Mouse (Mus musculus) liver, embryonic 15.5 days (tissue): Measurements from ENCODE around the gene Psmd9. TPM values are rescaled to one million over a fixed set of nuclear protein-coding genes. Genes with fewer than 3 reads are reported as not detected.

Experiments used
- ATAC-seq: fragments of 200-750 bp; cut with Nextera tagmentation; 2 replicates; pipeline ENCODE4 v1.8.0; 2017; ENCODE audit warnings: moderate number of reproducible peaks, mild to moderate bottlenecking, moderate library complexity; ENCODE audit not compliant: insufficient read depth
- H3K27ac ChIP-seq: fragments of 300-500 bp; sonication (generic); replicated peaks from 2 replicates; pipeline ENCODE4 v1.5.1; 2015; ENCODE audit warnings: mild to moderate bottlenecking, inconsistent platforms
- H3K27me3 ChIP-seq: fragments of 300-500 bp; sonication (generic); 2 replicates; pipeline ENCODE4 v1.6.1; 2015; ENCODE audit warnings: mild to moderate bottlenecking, inconsistent platforms
- H3K36me3 ChIP-seq: fragments of 300-500 bp; sonication (generic); replicated peaks from 2 replicates; pipeline ENCODE4 v1.6.1; 2015; ENCODE audit warnings: moderate library complexity, mild to moderate bottlenecking, inconsistent platforms
- H3K4me1 ChIP-seq: fragments of 300-500 bp; sonication (generic); replicated peaks from 2 replicates; pipeline ENCODE4 v1.6.1; 2015; ENCODE audit warnings: inconsistent platforms
- H3K4me2 ChIP-seq: fragments of 300-500 bp; sonication (generic); 2 replicates; pipeline ENCODE4 v1.6.1; 2015; ENCODE audit warnings: moderate library complexity, mild to moderate bottlenecking, inconsistent platforms
- H3K4me3 ChIP-seq: fragments of 300-500 bp; sonication (generic); replicated peaks from 2 replicates; pipeline ENCODE4 v1.5.1; 2015; ENCODE audit warnings: mild to moderate bottlenecking, inconsistent platforms
- H3K9ac ChIP-seq: fragments of 300-500 bp; sonication (generic); 2 replicates; pipeline ENCODE4 v1.6.1; 2015; ENCODE audit warnings: moderate library complexity, mild to moderate bottlenecking, inconsistent platforms
- H3K9me3 ChIP-seq: fragments of 300-500 bp; sonication (generic); replicated peaks from 2 replicates; pipeline ENCODE4 v1.6.1; 2016; ENCODE audit warnings: inconsistent platforms
- WGBS: fragments of 180-500 bp; shearing (Covaris S2); methylation state at CpG from one replicate; pipeline ENCODE4 v1.1.7; 2015; ENCODE audit warnings: mixed read lengths; ENCODE audit not compliant: insufficient replicate concordance; 5-methylcytosine and 5-hydroxymethylcytosine counted together
- polyA plus RNA-seq: library from polyadenylated mRNA; unstranded; fragments of >200 nt; fragmentation: Nextera tagmentation; extraction: Ambion mirVana; gene quantifications from 2 replicates; pipeline ENCODE4 v1.2.1, GENCODE M21; 2015

The Psmd9 gene
- polyA plus RNA-seq, 1 experiment from 2014 or later, result 70.1 TPM

DNA sequence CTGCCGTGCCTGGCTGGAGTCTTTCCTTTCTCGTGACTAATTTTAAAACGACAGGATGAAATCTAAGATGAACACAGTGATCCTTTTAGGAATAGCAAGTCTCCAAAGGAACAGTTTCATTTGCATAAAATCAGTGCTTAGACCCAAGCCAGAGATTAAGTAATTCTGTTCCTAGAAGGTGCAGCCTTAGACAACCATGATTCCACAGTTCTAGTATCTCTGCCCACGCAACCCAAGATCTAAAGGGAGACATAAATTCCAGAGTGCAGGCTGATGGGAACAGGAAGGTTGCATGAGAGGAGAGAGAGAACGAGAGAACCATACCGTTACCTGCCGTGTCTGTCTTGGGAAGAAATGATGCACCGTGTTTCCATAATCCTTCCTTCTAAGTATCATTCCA, 91.5 kb downstream of the Psmd9 start:
- H3K27me3 ChIP-seq, result peaks cover 11% of the 10 kb centered on the region
- no peaks in the 10 kb centered on the region for H3K36me3 ChIP-seq
- no peak overlapping the region for H3K4me2 ChIP-seq
- no peaks in the 10 kb centered on the region for H3K9me3 ChIP-seq
- H3K9ac ChIP-seq, result no peak overlapping the region
- H3K4me1 ChIP-seq, result peaks cover 6% of the 10 kb centered on the region; the same call in 1 of the 2 replicates
- no peak for ATAC-seq
- WGBS, result 72% methylated on average over 8 of the region's 8 CpGs
- no peak overlapping the region for H3K27ac ChIP-seq
- H3K4me3 ChIP-seq, result no peak overlapping the region

DNA sequence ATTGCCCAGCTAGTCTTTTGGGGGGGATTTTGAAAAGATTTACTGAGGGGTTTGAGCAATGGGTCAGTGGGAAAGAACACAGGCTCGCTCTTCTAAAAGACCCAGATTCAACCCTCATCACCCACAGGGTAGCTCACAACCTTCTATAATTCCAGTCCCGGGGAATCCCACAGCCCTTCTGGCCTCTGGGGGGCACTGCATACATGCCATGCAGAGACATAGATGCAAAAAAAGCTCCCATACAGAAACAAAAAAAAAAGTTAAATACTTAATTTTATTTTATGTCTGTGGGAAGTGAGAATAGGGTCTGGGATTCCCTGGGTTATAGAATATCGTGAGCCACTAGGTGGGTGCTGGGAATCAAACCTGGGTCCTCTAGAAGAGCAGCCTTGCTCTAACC, 97.7 kb downstream of the Psmd9 start:
- no peak for ATAC-seq
- Histone ChIP-seq H3K27ac (no peak overlapping the region), H3K27me3 (no peaks in the 10 kb centered on the region), H3K4me3 (no peak overlapping the region), H3K36me3 (no peaks in the 10 kb centered on the region), H3K9me3 (no peaks in the 10 kb centered on the region), H3K4me2 (no peak overlapping the region), H3K4me1 (no peaks in the 10 kb centered on the region), H3K9ac (no peak overlapping the region)
- WGBS, result 61% methylated on average over 3 of the region's 3 CpGs

DNA sequence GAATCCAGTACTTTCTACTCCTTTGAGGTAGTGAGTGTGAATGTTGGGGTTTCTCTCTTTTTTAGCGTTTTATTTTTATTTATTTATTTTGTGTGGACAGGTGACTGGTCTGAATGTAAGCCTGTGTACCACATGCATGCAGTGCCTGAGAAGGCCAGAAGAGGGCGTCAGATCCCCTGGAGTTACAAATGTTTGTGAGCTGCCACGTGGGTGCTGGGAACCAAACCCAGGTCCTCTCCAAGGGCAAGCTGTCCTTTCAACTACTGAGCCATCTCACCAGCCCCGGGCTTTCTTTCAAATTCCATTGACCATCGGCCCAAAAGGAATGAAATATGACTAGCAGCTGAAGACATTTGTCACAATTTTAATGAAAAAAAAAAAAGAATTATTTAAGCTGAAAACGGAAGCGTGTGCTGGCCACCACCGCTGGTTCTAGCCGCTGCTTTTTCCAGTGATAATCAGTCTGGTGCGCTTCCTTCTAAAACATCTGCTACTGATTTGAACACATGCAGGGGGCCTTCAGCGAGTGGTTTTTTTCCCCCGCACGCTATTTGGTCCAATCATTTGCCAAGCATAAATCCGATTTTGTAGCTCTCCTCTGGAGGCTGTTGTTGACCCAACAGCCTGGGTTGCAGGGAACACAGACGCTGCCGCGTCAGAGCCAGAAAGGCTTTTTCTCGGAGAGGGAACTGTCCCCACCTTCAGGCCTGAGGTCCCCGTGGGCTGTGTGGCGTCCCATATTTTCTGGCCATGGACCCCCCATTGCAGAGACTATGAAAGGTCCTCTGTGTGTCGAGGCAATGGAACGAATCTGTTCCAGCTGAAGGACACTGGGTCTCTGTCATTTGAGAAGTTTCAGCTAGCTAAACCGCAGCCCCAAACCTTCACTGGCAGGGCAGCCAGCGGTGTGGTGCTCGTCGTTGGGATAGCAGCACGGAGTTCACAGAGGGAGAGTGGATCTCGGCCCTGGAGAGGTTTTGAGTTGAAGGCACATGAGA, 99.6 kb downstream of the Psmd9 start:
- ATAC-seq, result no peak
- H3K9me3 ChIP-seq, result no peaks in the 10 kb centered on the region
- H3K9ac ChIP-seq, result no peak overlapping the region
- no peak overlapping the region for H3K4me2 ChIP-seq
- no peaks in the 10 kb centered on the region for H3K27me3 ChIP-seq
- whole genome bisulfite sequencing, result 79% methylated on average over 28 of the region's 28 CpGs
- H3K4me1 ChIP-seq, result no peaks in the 10 kb centered on the region
- no peaks in the 10 kb centered on the region for H3K36me3 ChIP-seq
- no peak overlapping the region for H3K27ac ChIP-seq
- H3K4me3 ChIP-seq, result no peak overlapping the region

DNA sequence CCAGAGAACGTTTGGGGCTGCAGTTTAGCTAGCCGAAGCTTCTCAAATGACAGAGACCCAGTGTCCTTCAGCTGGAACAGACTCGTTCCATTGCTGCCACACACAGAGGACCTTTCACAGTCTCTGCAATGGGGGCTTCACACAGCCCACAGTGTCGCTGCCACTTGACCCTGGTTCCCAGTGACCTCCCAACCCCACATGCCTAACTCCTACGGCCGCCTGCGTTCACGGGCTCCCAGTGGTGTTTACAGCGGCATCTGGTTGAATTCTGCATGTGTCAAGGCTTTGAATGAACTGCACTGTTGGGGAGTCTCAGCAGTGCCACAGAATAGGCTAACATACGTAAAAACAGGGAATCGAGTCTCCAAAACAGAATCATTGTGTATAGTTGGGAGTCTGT, 101.7 kb downstream of the Psmd9 start:
- Histone ChIP-seq H3K36me3 (no peaks in the 10 kb centered on the region), H3K9ac (no peak overlapping the region), H3K4me2 (no peak overlapping the region), H3K9me3 (no peaks in the 10 kb centered on the region), H3K4me3 (no peak overlapping the region), H3K27ac (no peak overlapping the region), H3K4me1 (no peaks in the 10 kb centered on the region), H3K27me3 (no peaks in the 10 kb centered on the region)
- no peak for ATAC-seq
- WGBS, result 77% methylated on average over 11 of the region's 11 CpGs

DNA sequence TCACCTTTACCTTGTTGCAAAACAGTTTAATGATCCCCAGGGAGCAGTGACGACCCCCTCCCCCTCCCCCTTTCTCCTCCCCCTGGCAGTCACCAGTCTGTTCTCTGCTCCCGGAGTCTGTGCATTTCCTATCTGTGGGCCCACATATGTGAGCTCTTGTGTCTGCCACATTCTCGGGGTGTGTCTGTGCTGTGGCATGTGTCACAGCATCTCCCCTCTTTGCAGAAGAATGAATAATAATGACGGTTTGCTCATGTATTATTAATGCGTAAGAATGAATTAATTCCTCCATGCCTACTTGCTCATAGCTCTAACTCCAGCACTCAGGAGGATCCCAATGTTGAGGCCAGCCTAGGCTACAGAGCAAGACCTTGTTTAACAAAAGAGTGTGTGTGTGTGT, 103.7 kb downstream of the Psmd9 start:
- H3K27ac ChIP-seq, result no peak overlapping the region
- no peaks in the 10 kb centered on the region for H3K9me3 ChIP-seq
- H3K27me3 ChIP-seq, result no peaks in the 10 kb centered on the region
- no peaks in the 10 kb centered on the region for H3K4me1 ChIP-seq
- WGBS, result 65% methylated on average over 5 of the region's 5 CpGs
- H3K9ac ChIP-seq, result no peak overlapping the region
- H3K4me3 ChIP-seq, result no peak overlapping the region
- H3K4me2 ChIP-seq, result no peak overlapping the region
- H3K36me3 ChIP-seq, result no peaks in the 10 kb centered on the region
- ATAC-seq, result no peak

DNA sequence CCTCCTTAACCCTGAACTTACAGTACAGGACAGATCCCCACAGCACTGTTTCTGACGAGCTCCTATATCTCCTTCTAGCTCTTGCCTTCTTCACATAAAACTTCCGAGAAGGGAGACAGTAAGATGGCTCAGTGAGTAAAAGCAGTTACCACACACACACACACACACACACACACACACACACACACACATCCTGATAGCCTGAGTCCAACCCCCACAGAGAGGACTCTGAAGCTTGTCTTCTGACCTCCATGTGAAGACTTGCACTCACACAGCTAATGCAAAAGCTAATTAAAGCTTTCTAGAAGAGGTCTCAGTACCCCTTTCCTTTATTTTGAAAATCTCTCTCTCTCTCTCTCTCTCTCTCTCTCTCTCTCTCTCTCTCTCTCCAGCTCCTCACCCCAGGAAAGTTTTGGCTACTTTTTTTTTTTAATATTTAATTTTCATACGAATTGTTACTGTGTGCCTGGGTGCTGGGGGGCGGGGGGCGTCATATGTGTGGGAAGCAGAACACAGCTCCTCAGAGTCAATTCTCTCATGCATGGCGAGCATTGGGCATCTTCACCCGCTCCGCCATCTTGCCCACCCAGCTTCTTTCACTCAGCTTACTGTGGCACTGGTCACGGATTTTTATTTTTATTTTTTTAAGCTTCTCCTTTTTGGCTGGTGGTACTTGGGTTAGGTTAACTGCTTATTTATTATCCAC, 107.6 kb downstream of the Psmd9 start:
- ATAC-seq, result no peak
- no peak overlapping the region for H3K9ac ChIP-seq
- 63% methylated on average over 9 of the region's 9 CpGs for WGBS

DNA sequence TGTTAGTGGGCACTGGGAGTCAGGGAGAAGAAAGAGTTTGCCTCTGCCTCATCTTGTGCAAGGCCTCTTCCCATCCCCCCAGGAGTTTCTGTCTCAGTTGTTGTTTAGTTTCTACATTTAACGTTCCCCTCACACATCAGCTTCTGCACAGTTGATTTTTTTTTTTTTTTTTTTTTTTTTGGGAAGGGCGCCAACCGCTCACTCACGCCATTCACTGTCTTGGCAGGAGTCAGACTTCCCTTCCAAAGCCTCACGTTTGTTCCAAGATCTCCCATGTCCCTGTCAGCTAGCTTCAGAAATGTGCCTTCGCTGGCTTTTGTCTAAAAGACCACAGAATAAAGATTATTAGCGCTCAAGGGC, 108.1 kb downstream of the Psmd9 start:
- H3K4me1 ChIP-seq, result no peaks in the 10 kb centered on the region
- H3K27ac ChIP-seq, result no peak overlapping the region
- 60% methylated on average over 7 of the region's 7 CpGs for WGBS
- H3K4me3 ChIP-seq, result no peak overlapping the region
- no peaks in the 10 kb centered on the region for H3K9me3 ChIP-seq
- H3K9ac ChIP-seq, result no peak overlapping the region
- no peak overlapping the region for H3K4me2 ChIP-seq
- no peaks in the 10 kb centered on the region for H3K27me3 ChIP-seq
- no peaks in the 10 kb centered on the region for H3K36me3 ChIP-seq
- ATAC-seq, result no peak

More for the DNA sequence above, 107.6 kb downstream of the Psmd9 start:
- Histone ChIP-seq H3K36me3 (no peaks in the 10 kb centered on the region), H3K4me1 (no peaks in the 10 kb centered on the region), H3K27ac (no peak overlapping the region), H3K4me2 (no peak overlapping the region), H3K27me3 (no peaks in the 10 kb centered on the region), H3K9me3 (no peaks in the 10 kb centered on the region), H3K4me3 (no peak overlapping the region)

DNA sequence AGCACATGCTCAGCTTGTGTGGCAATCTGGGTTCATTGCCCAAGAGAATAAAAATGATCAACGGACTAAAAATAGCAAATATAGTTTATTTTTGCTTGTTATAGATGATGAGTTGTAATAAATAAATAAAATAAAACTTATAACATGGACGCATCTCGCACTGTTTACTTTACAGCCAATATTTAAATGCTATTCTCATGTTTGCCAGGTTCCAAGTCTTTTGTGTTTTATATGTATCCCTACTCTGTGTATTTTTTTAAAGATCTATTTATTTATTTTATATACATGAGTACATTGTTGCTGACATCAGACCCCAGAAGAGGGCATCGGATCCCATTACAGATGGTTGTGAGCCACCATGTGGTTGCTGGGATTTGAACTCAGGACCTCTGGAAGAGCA, 108.5 kb downstream of the Psmd9 start:
- Histone ChIP-seq H3K4me2 (no peak overlapping the region), H3K27ac (no peak overlapping the region), H3K9me3 (no peaks in the 10 kb centered on the region), H3K4me3 (no peak overlapping the region), H3K36me3 (no peaks in the 10 kb centered on the region), H3K27me3 (no peaks in the 10 kb centered on the region), H3K9ac (no peak overlapping the region), H3K4me1 (no peaks in the 10 kb centered on the region)
- no peak for ATAC-seq
- 73% methylated on average over 4 of the region's 4 CpGs for WGBS

DNA sequence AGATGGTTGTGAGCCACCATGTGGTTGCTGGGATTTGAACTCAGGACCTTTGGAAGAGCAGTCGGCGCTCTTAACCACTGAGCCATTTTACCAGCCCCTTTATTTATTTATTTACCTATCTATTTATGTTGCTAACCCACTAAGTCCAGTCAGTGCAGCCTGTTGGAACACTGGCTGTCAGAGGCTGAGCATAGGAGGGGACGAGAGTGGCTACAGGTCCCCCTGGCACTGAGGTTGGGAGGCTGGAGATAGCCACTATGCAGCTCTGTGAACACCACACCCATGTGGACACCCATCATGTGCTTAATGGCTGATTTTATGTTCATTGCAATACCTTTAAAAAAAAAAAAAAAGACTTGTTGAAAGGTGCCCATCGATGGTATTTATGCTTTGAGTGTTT, 110.0 kb downstream of the Psmd9 start:
- no peak overlapping the region for H3K4me3 ChIP-seq
- H3K9me3 ChIP-seq, result no peaks in the 10 kb centered on the region
- H3K27ac ChIP-seq, result no peak overlapping the region
- no peak overlapping the region for H3K9ac ChIP-seq
- no peak for ATAC-seq
- 79% methylated on average over 4 of the region's 4 CpGs for whole genome bisulfite sequencing
- H3K4me1 ChIP-seq, result no peaks in the 10 kb centered on the region
- H3K36me3 ChIP-seq, result no peaks in the 10 kb centered on the region
- no peaks in the 10 kb centered on the region for H3K27me3 ChIP-seq
- H3K4me2 ChIP-seq, result no peak overlapping the region

DNA sequence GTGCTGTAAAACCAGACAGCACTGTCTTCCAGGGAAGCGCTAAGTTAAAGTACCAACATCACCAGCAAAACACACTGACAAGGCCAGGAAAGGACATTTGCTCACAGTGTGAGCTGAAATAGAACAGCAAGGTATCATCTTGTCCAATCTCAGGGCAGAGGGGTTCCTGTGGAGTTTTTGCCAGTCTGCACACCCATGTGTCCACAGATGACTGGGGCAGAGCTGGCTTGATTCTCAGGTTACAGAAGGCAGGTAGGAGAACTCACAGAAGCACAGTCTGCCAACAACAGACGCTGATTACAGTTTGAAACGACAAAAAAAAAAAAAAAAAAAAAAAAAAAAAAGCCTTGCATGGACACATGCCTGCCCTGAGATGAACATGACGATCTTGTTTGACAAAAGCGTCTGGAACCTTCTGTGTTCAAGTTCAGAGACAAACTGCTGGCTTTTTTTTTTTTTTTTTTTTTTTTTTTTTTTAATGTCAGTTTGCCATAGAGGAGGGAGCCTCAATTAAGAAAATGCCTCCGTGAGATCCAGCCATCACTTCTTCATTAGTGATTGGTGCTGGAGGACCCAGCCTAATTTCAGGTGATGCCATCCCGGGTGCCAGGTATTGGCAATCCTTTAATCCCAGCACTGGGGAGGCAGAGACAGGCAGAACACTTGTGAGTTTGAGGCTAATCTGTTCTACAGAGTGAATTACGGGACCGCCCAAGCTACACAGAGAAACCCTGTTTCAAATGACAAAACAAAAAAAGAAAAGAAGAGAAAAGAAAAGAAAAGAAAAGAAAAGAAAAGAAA, 112.3 kb downstream of the Psmd9 start:
- H3K9me3 ChIP-seq, result no peaks in the 10 kb centered on the region
- no peaks in the 10 kb centered on the region for H3K27me3 ChIP-seq
- ATAC-seq, result no peak
- no peaks in the 10 kb centered on the region for H3K36me3 ChIP-seq
- no peak overlapping the region for H3K4me3 ChIP-seq
- H3K9ac ChIP-seq, result no peak overlapping the region
- no peak overlapping the region for H3K27ac ChIP-seq
- no peaks in the 10 kb centered on the region for H3K4me1 ChIP-seq
- 60% methylated on average over 9 of the region's 9 CpGs for WGBS
- no peak overlapping the region for H3K4me2 ChIP-seq

DNA sequence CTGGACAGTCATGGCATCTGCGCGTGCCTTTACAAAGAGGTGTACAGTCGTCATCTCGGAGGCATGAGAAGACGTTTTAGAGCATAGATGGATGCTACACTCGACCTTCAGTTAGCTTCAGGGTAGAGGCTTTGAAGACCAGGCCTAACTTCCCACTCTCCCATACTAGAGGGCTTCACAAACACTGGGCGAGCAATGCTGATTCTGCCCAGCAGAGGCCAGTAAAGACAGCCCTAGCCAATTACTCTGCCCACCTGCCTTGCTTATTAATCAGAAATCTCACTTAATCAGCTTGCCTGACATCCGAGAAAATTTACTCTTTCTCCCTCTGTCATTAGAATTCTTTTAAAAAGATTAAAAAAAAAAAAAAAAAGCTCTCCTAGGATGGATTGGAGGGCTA, 116.0 kb downstream of the Psmd9 start:
- no peak overlapping the region for H3K4me2 ChIP-seq
- H3K27me3 ChIP-seq, result no peaks in the 10 kb centered on the region
- no peaks in the 10 kb centered on the region for H3K36me3 ChIP-seq
- no peak overlapping the region for H3K27ac ChIP-seq
- H3K9ac ChIP-seq, result no peak overlapping the region
- H3K4me1 ChIP-seq, result no peaks in the 10 kb centered on the region
- no peak overlapping the region for H3K4me3 ChIP-seq
- H3K9me3 ChIP-seq, result no peaks in the 10 kb centered on the region
- WGBS, result 36% methylated on average over 8 of the region's 8 CpGs
- no peak for ATAC-seq
